Mouse (Mus musculus) bone marrow macrophage, adult 2 months (primary cell): Measurements from ENCODE around the gene Rab11fip3.

ENCODE experiments used
- CTCF ChIP-seq: IDR thresholded peaks from 2 replicates; pipeline ENCODE4 v1.5.1; 2012; ENCODE audit warnings: low read depth, mild to moderate bottlenecking, low read length, moderate library complexity
- POLR2A ChIP-seq: IDR thresholded peaks from 2 replicates; pipeline ENCODE4 v1.6.1; 2012; ENCODE audit warnings: mild to moderate bottlenecking, low read depth, low read length, borderline replicate concordance

- TF ChIP-seq CTCF: no peak
- TF ChIP-seq POLR2A: no peak
Observed at GRCm38 (mm10) chr17:26017021-26017420, 52.3 kb downstream of the Rab11fip3 start.
